Mouse (Mus musculus) small intestine, adult 2 months (tissue): ENCODE results near the gene Nek3. TPM values are rescaled to one million over a fixed set of nuclear protein-coding genes. Genes with fewer than 3 reads are reported as not detected.

Experiments used
- H3K27ac ChIP-seq: fragments of 200-500 bp; 2 replicates; pipeline ENCODE4 v1.5.1; 2012; ENCODE audit warnings: low read depth, low read length, control low read depth, inconsistent platforms; ENCODE audit not compliant: insufficient read depth
- H3K27me3 ChIP-seq: fragments of 200-500 bp; 2 replicates; pipeline ENCODE4 v1.6.1; 2012; ENCODE audit warnings: mild to moderate bottlenecking, moderate library complexity, low read length, inconsistent platforms; ENCODE audit not compliant: control insufficient read depth, insufficient read depth
- H3K36me3 ChIP-seq: fragments of 200-500 bp; 2 replicates; pipeline ENCODE4 v1.6.1; 2012; ENCODE audit warnings: mild to moderate bottlenecking, low read length, control low read depth, inconsistent platforms; ENCODE audit not compliant: control insufficient read depth, insufficient read depth
- H3K4me1 ChIP-seq: fragments of 200-500 bp; 2 replicates; pipeline ENCODE4 v1.6.1; 2012; ENCODE audit warnings: low read length, inconsistent platforms, mixed read lengths; ENCODE audit not compliant: control insufficient read depth, insufficient read depth, insufficient read length
- H3K4me3 ChIP-seq: fragments of 200-500 bp; 2 replicates; pipeline ENCODE4 v1.5.1; 2012; ENCODE audit warnings: low read depth, mild to moderate bottlenecking, control low read depth, inconsistent platforms, low read length, moderate library complexity
- CTCF ChIP-seq: fragments of 200-500 bp; IDR thresholded peaks from 2 replicates; pipeline ENCODE4 v1.5.1; 2012; ENCODE audit warnings: low read depth, mild to moderate bottlenecking, control low read depth, inconsistent platforms, low read length, moderate library complexity, mixed read lengths; ENCODE audit not compliant: insufficient replicate concordance, insufficient read length; ENCODE audit errors: extremely low read depth
- POLR2A ChIP-seq: fragments of 200-500 bp; IDR thresholded peaks from 2 replicates; pipeline ENCODE4 v1.6.1; 2012; ENCODE audit warnings: low read depth, mild to moderate bottlenecking, control low read depth, inconsistent platforms, low read length, moderate library complexity
- WGBS: fragments of 180-500 bp; shearing (Covaris S2); methylation state at CpG from one replicate; pipeline ENCODE4 v1.1.7; 2018; 5-methylcytosine and 5-hydroxymethylcytosine counted together
- polyA plus RNA-seq: library from polyadenylated mRNA; depleted of rRNA; stranded (reverse); fragments of >200 nt; gene quantifications from 2 replicates; pipeline ENCODE4 v1.2.3, GENCODE M21; 2012; rRNA removed

The Nek3 gene
- 1.6 and 3.2 TPM in 2 replicates for polyA plus RNA-seq

DNA sequence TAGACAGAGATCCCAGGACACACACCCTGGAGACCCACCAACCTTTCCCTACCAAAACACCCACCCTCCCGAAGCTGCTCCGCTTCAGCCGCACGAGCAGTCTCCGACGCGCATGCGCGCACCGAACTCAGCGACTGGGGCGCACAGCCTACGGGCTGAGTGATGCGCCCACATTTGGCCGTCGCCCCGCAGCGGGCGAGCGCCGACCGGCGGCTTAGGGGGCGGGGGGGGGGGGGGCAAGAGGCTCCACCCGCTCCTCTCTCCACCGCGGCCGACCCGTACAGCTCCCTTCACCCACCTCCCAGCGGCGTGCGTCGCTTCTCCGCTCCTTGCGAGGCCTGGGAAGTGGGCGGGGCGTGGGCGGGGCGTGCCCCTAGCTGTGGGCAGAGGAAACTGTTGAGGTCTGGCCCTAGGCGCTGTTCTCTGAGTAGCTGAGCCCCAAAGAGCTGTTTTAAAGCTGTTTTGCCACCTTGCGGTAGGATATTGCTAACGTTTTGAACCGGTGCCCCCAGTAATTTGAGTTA is at the start of gene Nek3:
TSS of gene Nek3 (minus strand) at position 356 of the 524 bp plus-strand sequence.
- WGBS = under 1% methylated on average over 43 of the region's 43 CpGs
- peaks cover 8% of the 10 kb centered on the region for H3K4me1 ChIP-seq
- peak within 1 kb of the TSS; percentile 92 for H3K27ac ChIP-seq
- TF ChIP-seq POLR2A = peak; percentile 45; the same call in 1 of the 2 replicates
- peak; percentile 52; the same call in 1 of the 2 replicates for TF ChIP-seq CTCF
- H3K36me3 ChIP-seq = peaks cover 7% of the 10 kb centered on the region; the same call in 1 of the 2 replicates
- H3K27me3 ChIP-seq = no peaks in the 10 kb centered on the region
- H3K4me3 ChIP-seq = peak within 1 kb of the TSS; percentile 70

DNA sequence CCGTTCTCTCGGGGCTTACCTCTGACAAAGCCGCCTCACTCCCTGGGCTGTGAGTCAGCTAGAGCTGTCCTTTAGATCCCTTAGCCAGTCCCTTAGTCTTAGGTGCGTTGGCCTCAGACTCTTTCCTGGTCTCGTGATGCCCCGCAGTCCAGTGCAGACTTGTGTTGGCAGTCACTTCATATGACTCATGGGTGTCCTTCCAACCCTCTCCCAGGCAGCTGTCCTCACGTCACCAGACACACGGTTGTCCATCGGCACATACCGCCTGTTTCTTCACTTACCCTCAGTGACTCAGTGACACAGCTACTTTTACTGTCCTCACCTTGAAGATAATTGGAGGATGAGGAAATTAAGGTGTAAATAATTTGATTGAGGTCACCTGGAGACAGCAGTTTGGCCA is 48.6 kb upstream of the Nek3 start:
- Histone ChIP-seq H3K4me3 (no peak overlapping the region), H3K36me3 (peaks cover 53% of the 10 kb centered on the region), H3K27me3 (no peaks in the 10 kb centered on the region), H3K27ac (no peak overlapping the region), H3K4me1 (no peaks in the 10 kb centered on the region)
- TF ChIP-seq POLR2A (no peak), CTCF (no peak)
- WGBS = 92% methylated on average over 10 of the region's 10 CpGs

DNA sequence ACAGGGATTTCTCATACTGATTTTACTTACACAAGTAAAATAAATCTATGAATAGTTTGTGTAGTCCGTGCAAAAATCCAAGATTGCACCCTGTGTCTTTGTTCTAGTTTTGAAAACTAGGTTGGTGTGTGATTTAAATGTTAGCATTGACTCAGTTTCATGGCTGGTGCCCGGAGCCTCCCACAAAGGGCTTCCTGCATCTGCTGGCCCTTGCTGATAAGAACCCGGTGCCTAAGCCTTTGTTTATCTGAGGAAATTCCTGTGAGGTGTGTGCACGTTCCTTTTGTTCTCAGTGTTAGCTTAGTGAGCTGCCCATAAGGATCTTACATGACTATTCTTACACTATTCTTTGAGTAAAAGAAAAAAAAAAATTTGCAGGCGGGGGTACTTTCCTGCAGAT is 42.8 kb upstream of the Nek3 start:
- WGBS = 29% methylated on average over 5 of the region's 5 CpGs

DNA sequence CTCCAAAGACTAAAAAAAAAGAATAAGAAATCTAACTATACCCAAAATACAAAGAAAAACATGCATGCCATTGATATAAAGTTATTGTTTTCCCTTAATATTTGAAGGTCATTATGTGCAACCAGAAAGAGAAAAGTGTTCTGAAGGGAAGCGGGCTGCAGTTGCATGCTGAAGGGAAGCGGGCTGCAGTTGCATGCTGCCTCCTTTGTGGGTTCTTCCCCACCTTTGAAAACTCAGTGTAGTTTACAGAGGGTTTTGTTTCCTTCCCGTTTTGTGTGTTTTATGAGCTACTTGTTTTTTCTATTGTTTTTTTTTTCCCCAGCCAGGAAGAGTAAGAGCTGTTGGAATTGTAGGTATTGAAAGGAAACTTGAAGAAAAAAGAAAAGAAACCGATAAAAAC is 41.3 kb upstream of the Nek3 start:
- 75% methylated on average over 4 of the region's 4 CpGs for WGBS
- TF ChIP-seq CTCF (no peak), POLR2A (no peak)
- H3K4me3 ChIP-seq = no peak overlapping the region
- no peak overlapping the region for H3K27ac ChIP-seq
- peaks cover 44% of the 10 kb centered on the region for H3K36me3 ChIP-seq
- no peaks in the 10 kb centered on the region for H3K4me1 ChIP-seq
- H3K27me3 ChIP-seq = no peaks in the 10 kb centered on the region

More for the DNA sequence above, 42.8 kb upstream of the Nek3 start:
- no peaks in the 10 kb centered on the region for H3K27me3 ChIP-seq
- no peak for TF ChIP-seq CTCF
- TF ChIP-seq POLR2A = no peak
- H3K36me3 ChIP-seq = peaks cover 47% of the 10 kb centered on the region
- no peak overlapping the region for H3K27ac ChIP-seq
- no peak overlapping the region for H3K4me3 ChIP-seq
- no peaks in the 10 kb centered on the region for H3K4me1 ChIP-seq

DNA sequence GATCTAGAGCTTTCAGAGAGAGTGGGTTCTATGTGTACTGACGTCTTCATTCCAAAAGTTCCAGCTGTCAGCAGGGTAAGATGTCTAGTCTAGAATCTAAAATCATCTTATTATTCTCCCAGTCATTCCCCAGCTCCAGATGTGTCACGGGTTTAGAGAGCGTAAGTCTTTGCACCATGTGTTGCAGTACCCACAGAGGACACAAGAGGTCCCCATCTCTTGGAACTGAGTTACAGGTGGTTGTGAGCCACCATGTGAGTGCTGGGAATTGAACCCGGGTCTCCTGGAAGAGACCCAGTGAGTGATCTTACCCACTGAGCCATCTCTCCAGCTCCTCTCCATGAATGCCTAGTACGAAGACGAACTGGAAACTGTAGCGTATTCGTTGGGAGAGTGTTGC is 33.2 kb upstream of the Nek3 start:
- no peak for TF ChIP-seq POLR2A
- no peak for TF ChIP-seq CTCF
- Histone ChIP-seq H3K4me3 (no peak overlapping the region), H3K27ac (no peak overlapping the region), H3K36me3 (peaks cover 21% of the 10 kb centered on the region), H3K27me3 (no peaks in the 10 kb centered on the region), H3K4me1 (peaks cover under 1% of the 10 kb centered on the region; the same call in 1 of the 2 replicates)
- 96% methylated on average over 8 of the region's 8 CpGs for WGBS

DNA sequence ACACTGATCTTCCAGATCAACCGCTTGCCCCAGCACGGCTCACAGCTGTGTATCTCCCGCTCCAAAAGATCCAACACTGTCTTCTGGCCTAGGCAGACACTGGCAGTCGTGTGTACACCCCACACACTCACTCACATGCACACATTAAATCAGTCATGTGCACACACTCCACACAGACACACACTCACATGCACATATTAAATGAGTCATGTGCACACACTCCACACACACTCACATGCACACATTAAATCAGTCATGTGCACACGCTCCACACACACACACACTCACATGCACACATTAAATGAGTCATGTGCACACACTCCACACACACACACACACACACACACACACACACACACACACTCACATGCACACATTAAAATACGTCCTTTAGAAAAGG is 31.7 kb upstream of the Nek3 start:
- H3K4me1 ChIP-seq = peaks cover 3% of the 10 kb centered on the region; the same call in 1 of the 2 replicates
- H3K36me3 ChIP-seq = peaks cover 17% of the 10 kb centered on the region
- H3K4me3 ChIP-seq = no peak overlapping the region
- WGBS = 89% methylated on average over 6 of the region's 6 CpGs
- TF ChIP-seq CTCF (no peak), POLR2A (no peak)
- H3K27me3 ChIP-seq = no peaks in the 10 kb centered on the region
- H3K27ac ChIP-seq = no peak overlapping the region

DNA sequence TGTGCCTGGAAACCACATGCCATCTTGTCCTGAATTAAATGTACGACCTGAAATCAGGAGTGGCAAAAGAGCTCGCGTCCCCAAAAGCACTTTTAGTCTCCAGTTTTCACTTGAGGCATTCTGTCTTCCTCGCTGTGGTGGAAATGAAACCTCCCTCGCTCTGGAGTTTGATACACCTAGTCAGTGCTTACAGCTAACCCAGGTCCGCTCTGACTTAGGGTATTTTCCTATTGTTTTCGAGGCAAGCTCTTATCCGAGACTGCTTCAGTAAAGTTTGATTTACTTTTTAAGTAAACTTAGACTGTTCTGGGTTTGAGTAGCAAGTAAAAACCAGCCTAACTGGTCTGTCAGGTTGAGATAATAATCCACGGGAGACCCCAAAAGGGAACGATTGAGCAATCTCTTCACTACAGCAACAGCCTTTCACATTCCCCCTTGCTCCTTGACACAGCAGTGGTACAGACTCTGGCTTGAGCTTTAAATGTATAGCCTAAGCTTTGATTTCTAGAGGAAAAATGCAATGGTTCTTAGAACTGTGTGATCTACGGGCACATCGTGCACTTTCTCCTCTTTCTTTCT is 27.3 kb upstream of the Nek3 start:
- Histone ChIP-seq H3K4me1 (peaks cover 3% of the 10 kb centered on the region; the same call in 1 of the 2 replicates), H3K36me3 (no peaks in the 10 kb centered on the region), H3K27me3 (no peaks in the 10 kb centered on the region), H3K27ac (peak overlapping the region; percentile 94), H3K4me3 (peak overlapping the region; percentile 96)
- WGBS = 3% methylated on average over 12 of the region's 12 CpGs
- TF ChIP-seq POLR2A = no peak
- no peak for TF ChIP-seq CTCF
